Mouse (Mus musculus) cerebellum, postnatal 4 days (tissue): ENCODE measurements around the gene Gm20503.

Source experiments
- DNase-seq, 2 experiments: peaks; one replicate each; pipeline ENCODE4 v3.0.0; 2022; ENCODE audit warnings: low spot score in 2 of 2, mixed read lengths in 1 of 2

The Gm20503 gene

DNA sequence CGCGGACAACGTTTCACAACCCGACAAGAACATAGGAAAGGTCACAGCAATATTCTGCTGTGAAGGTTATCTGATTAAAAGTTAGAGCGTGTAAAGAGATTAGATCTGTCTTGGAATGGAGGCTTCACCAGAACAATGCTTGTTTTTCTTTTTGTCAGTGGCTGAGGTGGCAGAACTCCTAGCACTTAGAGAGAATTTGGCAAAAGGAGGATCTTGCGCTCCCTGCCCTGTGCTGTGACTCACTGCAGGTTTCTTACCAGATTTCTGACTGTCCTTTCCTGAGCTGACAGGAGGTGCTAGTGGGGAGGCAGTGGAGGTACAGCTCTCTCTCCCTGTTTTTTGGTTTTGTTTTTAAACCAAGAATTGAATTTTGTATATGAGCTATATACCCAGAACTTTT lies 4.0 kb downstream of the Gm20503 start:
- DNase-seq, result no peak

DNA sequence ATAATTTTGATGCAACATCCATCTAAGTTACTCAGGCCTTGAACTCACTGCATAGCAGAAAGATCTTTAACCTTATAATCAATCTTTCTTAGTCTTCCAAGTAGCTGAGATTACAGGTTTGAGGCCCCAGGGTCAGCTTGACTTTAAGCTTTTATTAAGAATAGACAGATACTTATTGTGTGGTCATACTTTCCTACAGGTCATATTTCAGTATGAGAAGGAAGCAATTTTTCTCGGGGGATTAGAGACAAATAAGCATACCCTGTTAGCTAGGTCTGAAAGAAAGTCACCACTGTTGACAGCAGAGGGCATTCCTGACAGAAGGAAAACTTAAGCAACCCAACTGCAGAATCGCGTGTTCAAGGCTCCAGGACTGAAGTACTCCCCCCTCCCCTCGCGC lies 5.0 kb downstream of the Gm20503 start:
- DNase-seq, result no peak

DNA sequence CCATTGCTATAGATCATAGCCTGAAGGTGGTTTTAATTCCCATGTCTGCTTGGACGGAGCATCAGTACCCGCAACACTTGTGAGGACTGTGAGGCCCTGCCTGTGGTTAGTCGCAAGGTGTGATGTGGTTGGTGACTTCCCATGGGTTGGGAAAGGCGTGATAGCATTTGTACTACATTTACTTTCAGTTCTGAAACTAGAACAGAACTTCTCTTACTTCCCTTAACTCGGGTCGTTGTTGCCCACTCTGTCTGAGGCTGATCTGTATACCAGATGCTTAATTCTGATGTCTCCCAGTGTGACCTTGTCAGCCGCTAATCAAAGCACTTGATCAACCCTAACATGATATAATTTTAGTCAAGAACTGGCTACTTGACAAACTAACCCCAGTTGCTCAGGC lies 6.2 kb downstream of the Gm20503 start:
- no peak for DNase-seq

DNA sequence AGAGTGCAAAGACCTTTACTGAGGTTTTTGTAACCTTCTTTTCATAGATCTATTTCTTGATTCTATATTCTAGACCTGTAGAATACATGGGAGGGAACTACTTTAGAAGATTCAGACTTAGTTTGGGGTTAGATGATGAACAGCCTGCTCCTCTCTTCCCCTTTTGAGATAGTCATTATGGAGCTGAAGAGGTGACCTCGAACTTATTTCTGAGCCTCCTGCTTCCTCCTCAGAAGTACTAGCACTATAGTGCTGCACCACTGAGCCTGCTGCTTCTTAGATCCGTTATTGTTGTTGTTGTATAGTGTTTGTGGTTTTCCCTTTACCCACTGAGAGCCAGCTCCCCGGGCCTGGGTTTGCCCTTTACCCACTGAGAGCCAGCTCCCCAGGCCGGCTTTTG lies 6.7 kb downstream of the Gm20503 start:
- DNase-seq, result no peak

DNA sequence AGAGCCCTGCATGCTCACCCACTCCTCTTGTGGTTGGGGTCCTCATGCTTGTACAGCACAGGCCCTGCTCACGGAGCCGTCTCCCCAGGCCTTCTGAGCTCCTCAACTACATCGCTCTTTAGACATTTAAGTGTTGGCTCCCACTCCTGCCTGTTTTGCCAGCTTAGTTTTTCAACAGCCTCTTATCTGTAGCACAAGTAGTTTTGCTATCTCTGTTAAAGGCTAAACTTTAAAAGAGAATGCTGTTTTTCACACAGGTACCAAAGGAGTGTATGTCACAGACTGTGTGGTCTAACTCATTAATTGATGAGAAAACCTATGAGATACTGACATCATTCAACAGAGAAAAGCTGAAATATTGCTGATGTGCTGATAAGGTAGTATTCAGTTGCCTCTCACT lies 8.4 kb downstream of the Gm20503 start:
- DNase-seq, result no peak

DNA sequence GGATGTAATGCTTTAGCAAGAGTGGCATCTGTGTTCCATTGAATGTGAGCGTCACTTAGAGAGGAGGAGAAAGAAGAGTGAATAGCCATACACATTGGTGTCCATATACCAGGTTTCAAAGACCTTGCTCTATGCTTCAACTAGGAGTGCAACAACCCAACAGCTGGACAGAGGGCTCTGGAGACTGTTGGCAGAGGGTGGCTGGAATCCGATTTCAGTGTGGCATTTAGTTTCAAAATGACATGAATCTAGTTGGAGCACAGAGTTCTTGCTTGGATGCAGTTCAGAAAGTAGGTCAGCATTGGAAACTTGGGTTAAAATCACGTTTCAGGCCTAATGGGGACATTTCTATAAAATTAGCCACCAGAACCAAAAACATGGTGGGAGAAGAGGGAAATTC lies 12.2 kb downstream of the Gm20503 start:
- no peak for DNase-seq

DNA sequence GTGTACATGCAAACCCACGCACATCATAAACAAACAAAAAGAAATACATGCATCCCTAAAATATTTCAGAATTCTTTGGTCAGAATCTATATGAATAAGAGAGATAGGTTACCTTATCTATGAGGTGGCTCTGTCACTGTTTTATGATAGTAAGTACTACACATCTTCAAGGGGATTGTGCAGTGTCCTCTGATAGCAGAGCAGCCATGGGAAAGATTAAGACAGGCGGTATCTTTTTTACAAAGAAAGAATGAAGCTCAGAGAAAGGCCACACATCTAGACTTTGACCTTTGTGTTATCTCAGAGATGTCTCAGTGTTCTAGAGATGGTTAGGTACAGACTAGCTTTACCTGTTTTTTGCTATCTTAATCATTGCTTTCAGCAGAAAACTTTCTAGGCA lies 13.9 kb downstream of the Gm20503 start:
- no peak for DNase-seq

DNA sequence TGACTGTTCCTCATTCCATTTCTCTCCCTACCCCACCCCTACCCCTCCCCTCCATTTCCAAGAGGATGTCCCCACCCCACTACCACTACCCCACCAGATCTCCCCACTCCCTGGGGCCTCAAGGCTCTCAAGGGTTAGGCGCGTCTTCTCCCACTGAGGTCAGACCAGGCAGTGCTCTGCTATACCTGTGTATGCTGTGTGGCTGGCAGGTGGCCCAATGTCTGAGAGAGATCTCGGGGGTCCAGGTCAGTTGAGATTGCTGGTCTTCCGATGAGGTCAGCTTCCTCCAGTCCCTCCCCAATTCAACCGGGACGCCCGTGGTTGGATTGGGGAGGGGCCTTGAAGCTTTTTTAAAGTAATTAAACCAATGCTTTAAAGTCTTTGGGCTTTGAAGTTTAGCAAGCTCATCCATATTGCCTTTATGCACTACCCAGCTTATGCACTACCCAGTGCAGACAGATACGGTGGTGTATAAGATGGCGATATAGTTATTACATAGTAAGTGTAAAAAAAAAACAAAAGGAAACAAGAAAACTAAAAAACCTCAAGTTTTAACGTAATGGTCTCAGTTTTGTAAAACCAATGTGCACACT lies 31.4 kb downstream of the Gm20503 start:
- DNase-seq, result peak in 1 of 2 experiments; percentile 13

DNA sequence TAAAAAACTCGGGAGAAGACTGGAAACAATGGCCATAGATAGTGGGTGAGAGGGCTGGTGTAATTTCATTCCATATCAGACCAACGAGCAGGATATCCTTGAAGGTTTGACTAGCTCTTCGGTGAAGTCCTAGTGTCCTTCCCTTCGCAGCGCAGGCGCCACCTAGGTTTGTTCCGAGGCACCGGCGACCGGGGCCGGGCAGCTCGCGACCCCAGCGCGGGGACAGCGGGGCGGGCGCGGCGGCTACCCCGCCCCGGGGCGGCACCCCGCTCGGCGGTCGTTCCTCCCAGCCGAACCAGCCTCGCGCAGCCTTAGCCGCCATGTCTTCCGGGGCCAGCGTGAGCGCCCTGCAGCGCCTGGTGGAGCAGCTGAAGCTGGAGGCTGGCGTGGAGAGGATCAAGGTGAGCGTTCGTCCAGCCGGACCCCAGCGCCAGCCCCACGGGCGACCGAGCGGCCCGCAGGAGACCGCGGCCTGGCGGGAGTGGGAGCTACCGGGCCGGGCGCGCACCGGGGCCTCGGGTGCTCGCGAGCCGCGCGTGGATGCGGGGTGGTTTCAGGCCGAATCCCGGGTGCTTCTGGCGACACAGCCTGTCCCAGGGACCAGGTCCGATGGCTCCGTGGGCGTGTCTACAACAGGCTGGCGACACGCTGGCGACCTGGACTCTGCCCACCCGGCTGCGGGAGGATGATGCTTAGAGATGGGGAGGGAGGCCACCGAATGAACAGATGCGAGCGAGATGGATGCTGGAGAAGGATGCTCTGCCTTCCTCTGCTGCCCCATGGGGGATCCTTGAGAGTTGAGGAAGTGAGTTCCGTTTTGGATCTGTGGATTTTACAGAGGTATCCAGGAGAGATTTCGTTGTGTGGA lies 32.1 kb downstream of the Gm20503 start, which contains the start of gene Gng10:
TSS of gene Gng10 (plus strand) at position 171 of the 868 bp plus-strand sequence.
- DNase-seq, result peak; percentile 50 to 65

DNA sequence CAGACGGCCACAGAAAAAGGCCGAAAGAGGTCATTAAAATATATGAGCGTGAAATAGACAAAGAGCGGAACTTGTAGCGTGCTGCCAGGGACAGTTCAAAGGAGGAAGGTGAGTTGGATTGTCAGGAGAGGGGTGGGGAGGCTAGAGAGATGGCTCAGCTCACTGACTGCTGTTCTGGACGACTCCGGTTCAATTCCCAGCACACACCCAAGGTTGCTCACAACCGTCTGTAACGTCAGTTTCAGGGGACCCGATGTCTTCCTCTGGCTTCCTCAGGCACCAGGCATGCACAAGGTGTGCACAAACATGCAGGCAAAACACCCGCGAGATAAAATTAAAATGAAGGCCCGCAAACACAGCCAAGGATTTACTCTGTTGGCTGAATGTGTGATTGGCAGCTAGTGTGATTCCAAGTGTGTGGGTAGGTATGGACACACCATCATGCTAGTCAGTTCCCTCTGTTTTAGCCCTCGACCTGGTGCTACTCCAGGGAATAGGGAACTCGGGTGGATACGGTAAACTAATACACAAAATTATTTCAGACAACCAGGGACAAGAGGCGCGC lies 32.9 kb downstream of the Gm20503 start:
- DNase-seq, result no peak

DNA sequence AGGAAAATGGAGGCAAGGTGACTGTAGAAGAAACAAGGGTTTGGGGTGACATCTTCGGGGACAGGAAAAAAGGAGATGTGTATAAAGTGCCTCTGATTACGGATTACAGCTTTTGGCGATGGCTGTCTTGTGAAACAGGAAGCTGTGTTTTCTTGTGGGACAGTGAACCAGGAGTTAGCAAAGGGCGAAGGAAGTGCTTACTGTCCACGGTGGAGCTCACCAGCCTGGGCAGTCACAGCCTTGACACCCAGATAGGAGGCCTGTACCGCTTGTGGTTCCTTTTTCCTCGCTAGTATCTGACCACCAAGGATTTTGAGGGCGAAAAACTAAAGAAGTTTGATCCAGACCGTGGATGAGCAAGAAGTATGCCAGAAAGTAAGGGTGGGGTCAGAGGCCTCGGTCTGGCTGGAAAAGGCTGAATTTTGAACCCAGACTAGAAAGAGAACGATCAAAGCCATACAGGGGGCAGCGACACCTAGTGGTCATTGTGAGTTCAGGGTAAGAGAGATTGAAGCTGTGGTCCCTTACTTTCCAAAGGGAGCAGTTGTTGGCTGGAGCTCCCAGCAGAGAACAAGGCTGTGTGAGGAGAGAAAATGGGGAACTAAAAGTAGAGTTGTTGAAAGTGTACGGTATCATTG lies 33.6 kb downstream of the Gm20503 start:
- DNase-seq, result peak; percentile 41 to 68

DNA sequence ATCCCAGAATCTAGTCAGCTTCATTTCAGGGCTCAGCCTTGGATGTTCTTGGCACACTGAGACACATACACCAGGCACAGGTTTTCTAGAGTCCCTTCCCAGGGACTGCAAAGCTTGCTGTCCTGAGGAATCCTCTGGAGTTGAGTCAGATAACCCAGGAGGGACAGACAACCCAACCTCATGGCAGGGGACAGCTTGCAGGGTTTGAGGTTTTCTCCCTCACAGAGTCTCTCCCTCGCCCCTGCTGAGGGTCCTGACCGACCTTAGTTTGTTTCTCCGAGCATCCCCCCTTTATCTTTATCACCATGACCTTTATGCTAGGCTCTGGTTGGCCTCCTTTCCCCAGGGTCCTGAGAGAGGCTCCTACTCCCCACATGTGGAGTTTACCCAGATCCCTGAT lies 34.5 kb downstream of the Gm20503 start:
- DNase-seq, result no peak

DNA sequence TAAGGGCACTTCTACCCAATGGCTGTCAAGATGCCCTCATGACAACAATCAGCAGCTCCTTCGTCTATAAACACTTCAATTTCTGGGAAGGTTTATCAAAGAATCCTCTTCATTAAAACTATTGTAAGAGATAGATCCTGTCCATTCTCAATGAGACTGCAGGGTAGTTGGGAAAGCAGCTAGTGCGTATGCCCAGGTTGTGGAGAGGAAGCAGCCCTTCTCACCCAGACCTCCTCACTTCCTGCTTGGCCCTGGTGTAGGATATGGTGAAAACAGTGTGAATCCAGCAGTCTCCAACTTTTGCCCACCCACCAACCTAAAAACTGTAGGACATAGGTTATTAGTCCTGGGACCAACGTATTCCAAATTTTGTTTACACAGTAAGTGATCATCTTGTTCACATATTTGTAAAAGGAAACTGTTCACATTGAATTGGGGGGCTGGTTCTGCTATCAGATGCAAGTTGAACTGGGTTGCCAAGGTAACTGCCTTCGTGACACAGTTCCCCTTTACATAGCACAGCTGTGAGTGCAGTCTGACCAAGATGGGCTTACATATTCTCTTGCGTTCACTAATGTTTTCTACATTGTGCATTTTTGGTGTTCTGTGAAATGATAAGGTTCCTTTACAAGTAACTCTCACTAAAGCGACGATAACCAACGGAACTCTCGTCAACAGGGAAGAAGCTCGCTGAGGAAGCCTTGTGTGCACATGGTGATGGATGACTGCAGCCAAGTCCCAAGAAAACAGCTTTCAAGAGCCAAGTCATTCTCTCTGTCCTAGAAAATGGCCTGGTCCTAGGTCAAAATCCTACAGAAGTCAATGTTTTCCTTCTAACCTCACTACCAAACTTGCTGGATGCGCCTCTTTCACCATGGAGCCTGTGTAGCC lies 37.6 kb downstream of the Gm20503 start:
- no peak for DNase-seq

DNA sequence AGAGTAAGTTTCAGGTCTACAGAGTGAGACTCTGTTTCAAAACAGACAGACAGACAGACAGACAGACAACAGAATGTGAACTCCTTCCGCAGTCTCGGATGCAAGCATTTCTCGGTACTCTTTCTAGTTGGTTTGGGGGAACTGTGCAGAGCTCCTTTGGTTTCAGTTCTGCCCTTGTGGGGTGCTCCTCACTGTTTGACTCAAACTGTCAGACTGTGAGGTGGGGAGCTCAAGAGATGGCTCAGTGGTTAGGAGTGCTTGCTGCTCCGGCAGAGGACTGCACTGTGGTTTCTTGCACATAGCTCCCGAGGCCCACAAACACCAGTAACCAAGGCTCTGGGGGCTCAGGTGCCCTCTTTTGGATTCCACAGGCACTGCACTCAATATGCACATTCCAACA lies 40.1 kb downstream of the Gm20503 start:
- no peak for DNase-seq

DNA sequence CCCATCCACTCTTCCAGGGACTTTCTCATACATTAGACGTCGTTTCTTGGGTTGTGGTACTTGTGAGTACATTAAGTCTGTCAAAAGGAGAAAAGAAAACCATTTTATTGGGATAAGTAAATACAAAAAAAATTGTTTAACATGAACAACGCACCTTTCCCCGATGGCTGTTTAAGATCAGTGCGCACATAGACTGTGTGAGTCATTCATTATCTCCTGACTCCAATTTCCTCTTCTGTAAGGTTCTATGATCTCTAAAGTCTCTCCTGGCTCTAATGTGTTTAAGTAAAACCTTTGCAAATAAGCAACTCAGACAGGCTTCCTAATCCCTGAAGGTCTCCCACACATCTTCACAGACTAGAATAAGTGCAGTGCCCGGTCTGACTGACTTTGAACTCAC lies 40.9 kb downstream of the Gm20503 start:
- DNase-seq, result no peak

DNA sequence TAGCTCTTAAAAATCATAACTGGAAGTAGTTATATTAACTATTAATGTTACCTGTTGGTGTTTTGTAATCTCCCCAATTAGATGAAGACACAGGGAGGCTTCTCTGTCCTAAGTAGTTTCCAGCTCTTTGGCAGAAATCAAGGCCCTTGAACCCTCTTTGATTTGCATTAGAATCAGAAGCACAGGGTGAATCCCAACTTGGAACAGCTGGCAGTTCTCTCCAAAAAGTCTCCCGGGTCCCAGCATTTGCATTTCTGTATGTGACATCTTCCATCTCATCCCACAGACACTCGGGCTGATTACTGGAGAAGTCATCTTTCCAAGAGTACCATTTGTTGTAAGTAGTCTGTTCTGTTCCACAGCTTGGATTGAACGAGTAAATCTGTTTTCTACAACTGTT lies 44.2 kb downstream of the Gm20503 start:
- DNase-seq, result no peak

DNA sequence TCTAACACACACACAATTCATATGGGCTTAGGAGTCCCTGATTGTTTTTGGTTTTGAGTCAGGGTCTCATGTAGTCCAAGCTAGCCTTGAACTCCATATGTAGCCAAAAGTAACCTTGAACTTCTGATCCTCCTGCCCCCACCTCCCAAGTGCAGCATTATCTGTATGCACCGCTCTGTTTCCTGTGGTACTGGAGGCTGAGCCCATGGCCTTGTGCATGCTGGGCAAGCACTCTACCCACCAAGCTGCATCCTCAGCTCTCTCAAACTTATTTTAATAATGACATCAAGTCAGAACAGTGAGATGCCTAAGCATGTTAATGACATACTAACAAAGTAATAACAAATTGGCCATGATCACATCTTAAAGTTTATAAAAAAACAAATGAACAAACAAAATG lies 48.1 kb downstream of the Gm20503 start:
- no peak for DNase-seq

DNA sequence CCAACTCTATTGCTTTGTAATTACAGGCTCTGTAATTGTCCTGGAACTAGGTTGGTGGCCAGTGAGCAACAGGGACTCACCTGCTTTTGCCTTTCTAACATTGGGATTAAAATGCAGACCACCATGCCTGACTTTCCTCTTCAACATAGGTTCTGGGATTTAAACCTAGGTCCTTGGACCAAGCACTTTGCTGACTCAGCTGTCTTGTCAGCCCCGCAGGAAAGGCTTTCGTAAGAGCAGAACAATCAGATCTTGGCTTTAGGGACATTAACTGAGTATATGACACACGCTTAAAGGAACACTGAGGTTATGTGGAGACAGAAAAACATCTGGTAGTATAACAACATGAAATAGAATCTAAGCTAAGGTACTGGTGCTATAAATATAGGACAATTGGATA lies 54.9 kb downstream of the Gm20503 start:
- no peak for DNase-seq

DNA sequence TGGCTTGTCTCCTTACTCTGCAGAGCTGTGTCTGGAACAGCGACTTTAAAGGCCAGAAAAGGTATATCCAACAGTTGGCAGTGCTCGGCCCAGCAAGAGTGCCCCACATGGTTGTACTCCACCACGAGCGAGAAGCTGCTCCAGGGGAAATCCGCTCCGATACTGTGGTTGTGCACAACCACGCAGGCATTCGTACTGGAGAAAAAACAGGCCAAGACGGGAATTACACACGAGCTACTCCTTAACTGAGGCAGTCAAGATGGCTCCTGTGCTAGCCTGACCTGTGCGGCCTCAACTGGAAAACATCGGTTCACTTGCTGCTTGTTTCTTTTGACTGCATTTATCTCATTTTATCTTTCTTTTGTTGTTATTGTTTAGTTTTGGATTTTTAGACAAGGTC lies 59.5 kb downstream of the Gm20503 start:
- no peak for DNase-seq

DNA sequence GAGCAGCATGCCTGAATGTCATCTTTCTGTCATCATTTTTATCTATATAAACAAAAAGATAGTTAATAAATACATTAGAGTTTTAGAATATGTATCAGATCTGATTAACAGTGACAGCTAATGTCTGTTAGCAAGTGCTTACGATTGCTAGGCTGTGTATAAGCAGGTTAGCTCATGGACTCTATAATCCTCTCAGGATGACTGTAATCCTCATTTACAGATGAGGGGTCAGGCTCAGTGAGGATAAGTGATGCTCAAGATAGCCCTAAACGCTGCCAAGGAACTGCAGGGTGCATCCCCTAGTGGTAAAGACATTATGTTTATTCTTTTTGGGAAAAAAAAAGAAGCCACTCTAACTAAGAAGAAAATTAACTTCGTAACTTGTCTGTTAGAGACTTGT lies 66.3 kb downstream of the Gm20503 start:
- no peak for DNase-seq

DNA sequence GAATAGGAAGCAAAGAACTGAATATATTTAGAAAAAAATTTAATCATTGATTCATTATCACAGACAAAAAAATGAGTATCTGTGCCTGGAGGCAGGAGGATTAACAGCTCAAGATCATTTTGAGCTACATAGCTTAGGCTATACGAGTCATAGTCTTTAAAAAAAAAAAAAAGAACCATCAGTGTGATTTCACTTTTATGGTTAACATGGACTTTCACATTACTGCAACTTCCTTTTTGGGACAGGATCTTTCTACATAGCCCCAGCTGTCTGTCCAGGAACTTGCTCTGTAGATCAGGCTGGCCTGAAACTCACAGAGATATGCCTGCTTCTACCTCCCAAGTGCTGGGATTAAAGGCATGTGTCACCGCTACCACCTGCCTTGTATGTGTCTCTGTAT lies 80.4 kb downstream of the Gm20503 start:
- DNase-seq, result no peak

DNA sequence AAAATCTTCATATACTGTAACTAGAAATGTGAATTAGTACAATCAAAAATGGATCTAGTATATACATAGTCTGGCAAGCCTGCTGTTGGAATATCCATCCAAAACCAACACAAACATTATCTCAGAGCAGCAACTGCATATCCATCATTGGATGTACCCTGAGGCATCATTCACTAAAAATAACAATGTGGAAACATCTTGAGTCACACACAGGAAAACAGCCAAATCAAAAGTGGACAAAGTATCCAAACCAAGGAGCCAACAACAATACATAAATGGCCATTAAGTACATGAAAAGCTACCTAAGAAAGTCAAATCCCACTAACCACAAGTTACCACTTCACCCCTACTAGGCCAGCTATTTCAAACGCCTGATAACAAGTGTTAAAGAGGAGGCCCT lies 86.4 kb downstream of the Gm20503 start:
- DNase-seq, result no peak
